Mouse (Mus musculus): ENCODE measurements around the gene Mtus2.
A peak's percentile ranks its signal among the peaks of the same experiment; 100 is the strongest.

Gene Mtus2

GRCm38 (mm10) chr5:148354536-148354935 is 397.4 kb downstream of the Mtus2 start:
- DNase-seq, result no peak

- DNase-seq, result no peak
Observed at GRCm38 (mm10) chr5:148355822-148356221, 398.7 kb downstream of the Mtus2 start.

- no peak for DNase-seq
Observed at GRCm38 (mm10) chr5:148357168-148357567, 400.0 kb downstream of the Mtus2 start.

GRCm38 (mm10) chr5:148359131-148359530 is 402.0 kb downstream of the Mtus2 start:
- DNase-seq, result no peak

GRCm38 (mm10) chr5:148360922-148361758 is 404.0 kb downstream of the Mtus2 start:
- peak; percentile 53 for DNase-seq

- DNase-seq, result peak; percentile 14
Observed at GRCm38 (mm10) chr5:148361759-148362010, 404.6 kb downstream of the Mtus2 start.

GRCm38 (mm10) chr5:148362296-148362695 is 405.2 kb downstream of the Mtus2 start:
- no peak for DNase-seq

- DNase-seq, result no peak
Observed at GRCm38 (mm10) chr5:148363441-148364113, 406.5 kb downstream of the Mtus2 start.

Measured in kidney, postnatal 14 days (tissue).